Mouse (Mus musculus) cerebellum, adult 11-12 months (tissue): ENCODE results near the gene Naxd.

Experiments
- DNase-seq: peaks from one replicate; pipeline ENCODE4 v3.0.0; 2022

The Naxd gene

GRCm38 (mm10) chr8:11557768-11558629 lies 60.7 kb downstream of the Naxd start:
- DNase-seq = peak; percentile 99

- no peak for DNase-seq
Observed at GRCm38 (mm10) chr8:11559511-11559910, 62.2 kb downstream of the Naxd start.

DNA sequence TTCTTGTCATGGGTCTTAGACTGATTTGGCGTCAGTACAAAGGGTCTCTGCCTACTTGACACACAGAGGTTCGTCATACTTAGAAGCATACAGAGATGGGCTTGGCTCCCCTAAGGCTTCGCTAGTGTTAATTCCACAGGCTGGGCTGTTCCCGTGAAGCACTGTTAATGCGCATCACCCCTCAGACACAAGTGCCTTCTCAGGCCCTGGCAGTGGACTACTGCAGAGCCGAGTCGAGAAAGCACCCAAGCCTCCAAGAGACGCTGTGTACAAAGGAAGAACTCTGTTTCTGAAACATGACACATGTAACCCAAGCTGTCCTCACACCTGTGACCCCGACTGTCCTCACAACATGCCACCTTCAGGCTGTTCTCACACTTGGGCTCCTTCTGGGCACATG lies 62.9 kb downstream of the Naxd start:
- no peak for DNase-seq

GRCm38 (mm10) chr8:11564236-11564635 lies 66.9 kb downstream of the Naxd start:
- DNase-seq = no peak
